Mouse (Mus musculus): ENCODE measurements around the gene Ccdc82. TPM values are rescaled to one million over a fixed set of nuclear protein-coding genes. Genes with fewer than 3 reads are reported as not detected.
A peak's percentile ranks its signal among the peaks of the same experiment; 100 is the strongest.

The Ccdc82 gene
- 20.8 and 21.9 TPM in 2 replicates for polyA plus RNA-seq (2014; fragmentation: Nextera tagmentation; extraction: Ambion mirVana)

GRCm38 (mm10) chr9:13246815-13247638, at the start of gene Ccdc82:
Gene Ccdc82 (plus strand): TSS chr9:13246955.
- Histone ChIP-seq H3K9ac (replicated peaks; ENCODE audit: low read depth, low read length) (peak within 1 kb of the TSS; percentile 71), H3K36me3 (ENCODE audit: control insufficient read depth, insufficient read depth, low read length) (no peaks in the 10 kb centered on the region), H3K4me3 (ENCODE audit: low read depth, low read length) (peak within 1 kb of the TSS; percentile 61), H3K27ac (ENCODE audit: low read depth, low read length) (peak within 1 kb of the TSS; percentile 87), H3K4me1 (ENCODE audit: control insufficient read depth, insufficient read depth, low read length) (peaks cover 22% of the 10 kb centered on the region; the same call in 1 of the 2 replicates), H3K9me3 (ENCODE audit: control insufficient read depth, low read length) (no peaks in the 10 kb centered on the region), H3K27me3 (ENCODE audit: control insufficient read depth, insufficient read depth, low read length) (no peaks in the 10 kb centered on the region), H3K4me2 (ENCODE audit: low read depth, low read length) (peak within 1 kb of the TSS; percentile 77)
- peak; percentile 97 for ATAC-seq (ENCODE audit: low read depth)
- 3% methylated on average over 29 of the region's 39 CpGs for WGBS

GRCm38 (mm10) chr9:13200079-13200478, 46.7 kb upstream of the Ccdc82 start:
- H3K9ac ChIP-seq (replicated peaks; ENCODE audit: low read depth, low read length) = no peak overlapping the region
- H3K27ac ChIP-seq (ENCODE audit: low read depth, low read length) = no peak overlapping the region
- H3K4me1 ChIP-seq (ENCODE audit: control insufficient read depth, insufficient read depth, low read length) = no peaks in the 10 kb centered on the region
- no peaks in the 10 kb centered on the region for H3K27me3 ChIP-seq (ENCODE audit: control insufficient read depth, insufficient read depth, low read length)
- no peaks in the 10 kb centered on the region for H3K9me3 ChIP-seq (ENCODE audit: control insufficient read depth, low read length)
- no peak for ATAC-seq (ENCODE audit: low read depth)
- WGBS = 82% methylated on average over 3 of the region's 3 CpGs
- no peak overlapping the region for H3K4me2 ChIP-seq (ENCODE audit: low read depth, low read length)
- H3K36me3 ChIP-seq (ENCODE audit: control insufficient read depth, insufficient read depth, low read length) = no peaks in the 10 kb centered on the region
- H3K4me3 ChIP-seq (ENCODE audit: low read depth, low read length) = no peak overlapping the region

- Histone ChIP-seq H3K4me3 (ENCODE audit: low read depth, low read length) (no peak overlapping the region), H3K36me3 (ENCODE audit: control insufficient read depth, insufficient read depth, low read length) (no peaks in the 10 kb centered on the region), H3K9me3 (ENCODE audit: control insufficient read depth, low read length) (no peaks in the 10 kb centered on the region), H3K4me1 (ENCODE audit: control insufficient read depth, insufficient read depth, low read length) (no peaks in the 10 kb centered on the region), H3K27ac (ENCODE audit: low read depth, low read length) (no peak overlapping the region), H3K9ac (replicated peaks; ENCODE audit: low read depth, low read length) (no peak overlapping the region), H3K4me2 (ENCODE audit: low read depth, low read length) (no peak overlapping the region), H3K27me3 (ENCODE audit: control insufficient read depth, insufficient read depth, low read length) (no peaks in the 10 kb centered on the region)
- no peak for ATAC-seq (ENCODE audit: low read depth)
- 84% methylated on average over 1 of the region's 1 CpGs for WGBS
Observed at GRCm38 (mm10) chr9:13203109-13203508, 43.6 kb upstream of the Ccdc82 start.

- Histone ChIP-seq H3K4me1 (ENCODE audit: control insufficient read depth, insufficient read depth, low read length) (no peaks in the 10 kb centered on the region), H3K36me3 (ENCODE audit: control insufficient read depth, insufficient read depth, low read length) (no peaks in the 10 kb centered on the region), H3K9ac (replicated peaks; ENCODE audit: low read depth, low read length) (no peak overlapping the region), H3K9me3 (ENCODE audit: control insufficient read depth, low read length) (no peaks in the 10 kb centered on the region), H3K4me2 (ENCODE audit: low read depth, low read length) (no peak overlapping the region), H3K4me3 (ENCODE audit: low read depth, low read length) (no peak overlapping the region), H3K27me3 (ENCODE audit: control insufficient read depth, insufficient read depth, low read length) (no peaks in the 10 kb centered on the region), H3K27ac (ENCODE audit: low read depth, low read length) (no peak overlapping the region)
- no peak for ATAC-seq (ENCODE audit: low read depth)
- WGBS = 89% methylated on average over 5 of the region's 5 CpGs
Observed at GRCm38 (mm10) chr9:13203681-13204080, 43.1 kb upstream of the Ccdc82 start.

GRCm38 (mm10) chr9:13206369-13206768, 40.4 kb upstream of the Ccdc82 start:
- no peak for ATAC-seq (ENCODE audit: low read depth)
- no peaks in the 10 kb centered on the region for H3K27me3 ChIP-seq (ENCODE audit: control insufficient read depth, insufficient read depth, low read length)
- no peaks in the 10 kb centered on the region for H3K36me3 ChIP-seq (ENCODE audit: control insufficient read depth, insufficient read depth, low read length)
- no peak overlapping the region for H3K4me3 ChIP-seq (ENCODE audit: low read depth, low read length)
- 35% methylated on average over 2 of the region's 2 CpGs for WGBS
- no peak overlapping the region for H3K9ac ChIP-seq (replicated peaks; ENCODE audit: low read depth, low read length)
- H3K9me3 ChIP-seq (ENCODE audit: control insufficient read depth, low read length) = no peaks in the 10 kb centered on the region
- no peaks in the 10 kb centered on the region for H3K4me1 ChIP-seq (ENCODE audit: control insufficient read depth, insufficient read depth, low read length)
- no peak overlapping the region for H3K4me2 ChIP-seq (ENCODE audit: low read depth, low read length)
- no peak overlapping the region for H3K27ac ChIP-seq (ENCODE audit: low read depth, low read length)

GRCm38 (mm10) chr9:13225872-13226271, 20.9 kb upstream of the Ccdc82 start:
- Histone ChIP-seq H3K27me3 (ENCODE audit: control insufficient read depth, insufficient read depth, low read length) (no peaks in the 10 kb centered on the region), H3K9me3 (ENCODE audit: control insufficient read depth, low read length) (no peaks in the 10 kb centered on the region), H3K4me3 (ENCODE audit: low read depth, low read length) (no peak overlapping the region), H3K36me3 (ENCODE audit: control insufficient read depth, insufficient read depth, low read length) (no peaks in the 10 kb centered on the region), H3K9ac (replicated peaks; ENCODE audit: low read depth, low read length) (no peak overlapping the region), H3K27ac (ENCODE audit: low read depth, low read length) (no peak overlapping the region), H3K4me2 (ENCODE audit: low read depth, low read length) (no peak overlapping the region), H3K4me1 (ENCODE audit: control insufficient read depth, insufficient read depth, low read length) (no peaks in the 10 kb centered on the region)
- ATAC-seq (ENCODE audit: low read depth) = no peak
- 100% methylated on average over 1 of the region's 1 CpGs for WGBS

GRCm38 (mm10) chr9:13230553-13230952, 16.2 kb upstream of the Ccdc82 start:
- ATAC-seq (ENCODE audit: low read depth) = no peak
- no peaks in the 10 kb centered on the region for H3K9me3 ChIP-seq (ENCODE audit: control insufficient read depth, low read length)
- H3K27ac ChIP-seq (ENCODE audit: low read depth, low read length) = no peak overlapping the region
- H3K4me3 ChIP-seq (ENCODE audit: low read depth, low read length) = no peak overlapping the region
- 8% methylated on average over 4 of the region's 4 CpGs for WGBS
- H3K36me3 ChIP-seq (ENCODE audit: control insufficient read depth, insufficient read depth, low read length) = no peaks in the 10 kb centered on the region
- no peak overlapping the region for H3K4me2 ChIP-seq (ENCODE audit: low read depth, low read length)
- no peak overlapping the region for H3K9ac ChIP-seq (replicated peaks; ENCODE audit: low read depth, low read length)
- H3K4me1 ChIP-seq (ENCODE audit: control insufficient read depth, insufficient read depth, low read length) = no peaks in the 10 kb centered on the region
- H3K27me3 ChIP-seq (ENCODE audit: control insufficient read depth, insufficient read depth, low read length) = no peaks in the 10 kb centered on the region

- no peaks in the 10 kb centered on the region for H3K27me3 ChIP-seq (ENCODE audit: control insufficient read depth, insufficient read depth, low read length)
- H3K4me2 ChIP-seq (ENCODE audit: low read depth, low read length) = no peak overlapping the region
- H3K9me3 ChIP-seq (ENCODE audit: control insufficient read depth, low read length) = no peaks in the 10 kb centered on the region
- 27% methylated on average over 5 of the region's 5 CpGs for WGBS
- H3K9ac ChIP-seq (replicated peaks; ENCODE audit: low read depth, low read length) = no peak overlapping the region
- no peaks in the 10 kb centered on the region for H3K4me1 ChIP-seq (ENCODE audit: control insufficient read depth, insufficient read depth, low read length)
- peak; percentile 77; the same call in 1 of the 2 replicates for ATAC-seq (ENCODE audit: low read depth)
- H3K36me3 ChIP-seq (ENCODE audit: control insufficient read depth, insufficient read depth, low read length) = no peaks in the 10 kb centered on the region
- no peak overlapping the region for H3K4me3 ChIP-seq (ENCODE audit: low read depth, low read length)
- no peak overlapping the region for H3K27ac ChIP-seq (ENCODE audit: low read depth, low read length)
Observed at GRCm38 (mm10) chr9:13231545-13232216, 15.1 kb upstream of the Ccdc82 start.

GRCm38 (mm10) chr9:13242321-13242720, 4.4 kb upstream of the Ccdc82 start:
- peaks cover 17% of the 10 kb centered on the region; the same call in 1 of the 2 replicates for H3K4me1 ChIP-seq (ENCODE audit: control insufficient read depth, insufficient read depth, low read length)
- no peaks in the 10 kb centered on the region for H3K9me3 ChIP-seq (ENCODE audit: control insufficient read depth, low read length)
- no peak overlapping the region for H3K4me2 ChIP-seq (ENCODE audit: low read depth, low read length)
- ATAC-seq (ENCODE audit: low read depth) = no peak
- H3K4me3 ChIP-seq (ENCODE audit: low read depth, low read length) = no peak overlapping the region
- H3K36me3 ChIP-seq (ENCODE audit: control insufficient read depth, insufficient read depth, low read length) = no peaks in the 10 kb centered on the region
- H3K9ac ChIP-seq (replicated peaks; ENCODE audit: low read depth, low read length) = no peak overlapping the region
- H3K27me3 ChIP-seq (ENCODE audit: control insufficient read depth, insufficient read depth, low read length) = no peaks in the 10 kb centered on the region
- H3K27ac ChIP-seq (ENCODE audit: low read depth, low read length) = no peak overlapping the region

All from neural tube, embryonic 14.5 days (tissue).